ENCODE assay signal across 27 mouse cellular contexts in genomic region chr15:97364968-97365367, GRCm38 (mm10).
DNase-seq lines count a peak whose midpoint lies in the region; ATAC-seq and TF ChIP-seq lines count a peak whose summit lies in the region.
"Had no signal": no experiment of that assay in that cellular context is flagged by ENCODE, and none has a peak within 500 bp of the region (broad histone marks: within the 10 kb centered on the region; RNA-seq: fewer than 3 reads in every experiment).

No protein-coding gene starts in this region.

- no peak for TF ChIP-seq CTCF in liver, postnatal 0 days (IDR thresholded peaks at IDR 0.05; ENCODE audit: low read depth)
- TF ChIP-seq CTCF in intestine, postnatal 0 days (IDR thresholded peaks at IDR 0.05; ENCODE audit: low read depth) = no peak

- H3K4me1 ChIP-seq in kidney, embryonic 15.5 days = no peaks in the 10 kb centered on the region
- peaks cover 69% of the 10 kb centered on the region for H3K4me1 ChIP-seq in liver, embryonic 13.5 days (replicated peaks)
- peaks cover 17% of the 10 kb centered on the region for H3K4me1 ChIP-seq in liver, postnatal 0 days (ENCODE audit: insufficient read depth)
- H3K4me1 ChIP-seq in liver, embryonic 15.5 days (replicated peaks) = peaks cover 67% of the 10 kb centered on the region
- H3K4me1 ChIP-seq in intestine, postnatal 0 days (replicated peaks; ENCODE audit: control insufficient read depth, insufficient read depth, low read length) = no peaks in the 10 kb centered on the region
- H3K4me1 ChIP-seq: hindbrain, embryonic 15.5 days; limb, embryonic 10.5 days; midbrain, embryonic 10.5 days; neural tube, embryonic 12.5 days had no signal

- H3K4me3 ChIP-seq in kidney, embryonic 15.5 days (replicated peaks) = no peak overlapping the region
- H3K4me3 ChIP-seq in liver, embryonic 13.5 days (replicated peaks) = no peak overlapping the region
- H3K4me3 ChIP-seq in liver, postnatal 0 days (ENCODE audit: low read depth, low read length) = no peak overlapping the region
- H3K4me3 ChIP-seq in liver, embryonic 15.5 days (replicated peaks) = no peak overlapping the region
- no peak overlapping the region for H3K4me3 ChIP-seq in intestine, postnatal 0 days (ENCODE audit: low read depth, low read length)
- H3K4me3 ChIP-seq: embryonic facial prominence, embryonic 13.5 days; hindbrain, embryonic 10.5 days; hindbrain, embryonic 15.5 days; limb, embryonic 10.5 days; limb, embryonic 15.5 days; midbrain, embryonic 10.5 days; myocyte; neural tube, embryonic 12.5 days had no signal

- H3K9ac ChIP-seq in kidney, embryonic 15.5 days = no peak overlapping the region
- H3K9ac ChIP-seq in liver, embryonic 13.5 days = no peak overlapping the region
- H3K9ac ChIP-seq in liver, postnatal 0 days (replicated peaks) = no peak overlapping the region
- no peak overlapping the region for H3K9ac ChIP-seq in liver, embryonic 15.5 days
- no peak overlapping the region for H3K9ac ChIP-seq in intestine, postnatal 0 days (ENCODE audit: low read depth, low read length)
- H3K9ac ChIP-seq: embryonic facial prominence, embryonic 13.5 days; hindbrain, embryonic 15.5 days; limb, embryonic 15.5 days; neural tube, embryonic 12.5 days had no signal

- ATAC-seq in kidney, embryonic 15.5 days (replicated peaks; ENCODE audit: low FRiP score) = no peak
- ATAC-seq in liver, embryonic 13.5 days (ENCODE audit: low read depth) = no peak
- no peak for ATAC-seq in liver, postnatal 0 days
- ATAC-seq in liver, embryonic 15.5 days (ENCODE audit: insufficient read depth) = no peak
- no peak for ATAC-seq in intestine, postnatal 0 days
- ATAC-seq: forebrain, embryonic 16.5 days; inflammation-experienced regulatory T-cells, adult 6 months had no signal

- H3K9me3 ChIP-seq in kidney, embryonic 15.5 days (replicated peaks) = no peaks in the 10 kb centered on the region
- H3K9me3 ChIP-seq in liver, embryonic 13.5 days (replicated peaks) = no peaks in the 10 kb centered on the region
- H3K9me3 ChIP-seq in liver, postnatal 0 days (ENCODE audit: low read length) = no peaks in the 10 kb centered on the region
- no peaks in the 10 kb centered on the region for H3K9me3 ChIP-seq in liver, embryonic 15.5 days (replicated peaks)
- H3K9me3 ChIP-seq in intestine, postnatal 0 days (ENCODE audit: control insufficient read depth) = no peaks in the 10 kb centered on the region
- H3K9me3 ChIP-seq: embryonic facial prominence, embryonic 13.5 days; hindbrain, embryonic 10.5 days; hindbrain, embryonic 15.5 days; limb, embryonic 10.5 days; limb, embryonic 15.5 days; midbrain, embryonic 10.5 days; neural tube, embryonic 12.5 days had no signal

- H3K27ac ChIP-seq in kidney, embryonic 15.5 days = no peak overlapping the region
- H3K27ac ChIP-seq in liver, embryonic 13.5 days = peak overlapping the region; percentile 48; the same call in 1 of the 2 replicates
- H3K27ac ChIP-seq in liver, postnatal 0 days (ENCODE audit: low read depth) = no peak overlapping the region
- H3K27ac ChIP-seq in liver, embryonic 15.5 days (replicated peaks) = 0 out of 2 replicates have a peak overlapping the region, but pooled peaks have one; percentile 20
- H3K27ac ChIP-seq in intestine, postnatal 0 days (ENCODE audit: low read depth, low read length) = no peak overlapping the region
- H3K27ac ChIP-seq: embryonic facial prominence, embryonic 13.5 days; hindbrain, embryonic 10.5 days; hindbrain, embryonic 15.5 days; limb, embryonic 10.5 days; limb, embryonic 15.5 days; midbrain, embryonic 10.5 days; neural tube, embryonic 12.5 days had no signal

- H3K27me3 ChIP-seq in kidney, embryonic 15.5 days = no peaks in the 10 kb centered on the region
- H3K27me3 ChIP-seq in liver, embryonic 13.5 days = no peaks in the 10 kb centered on the region
- H3K27me3 ChIP-seq in liver, postnatal 0 days (ENCODE audit: insufficient read depth, low read length) = no peaks in the 10 kb centered on the region
- no peaks in the 10 kb centered on the region for H3K27me3 ChIP-seq in liver, embryonic 15.5 days
- H3K27me3 ChIP-seq in intestine, postnatal 0 days (replicated peaks; ENCODE audit: control insufficient read depth, insufficient read depth, low read length) = no peaks in the 10 kb centered on the region
- H3K27me3 ChIP-seq: embryonic facial prominence, embryonic 13.5 days; hindbrain, embryonic 15.5 days; limb, embryonic 15.5 days; neural tube, embryonic 12.5 days had no signal

- WGBS in kidney, embryonic 15.5 days = 84% methylated on average over 8 of the region's 8 CpGs
- 87% methylated on average over 8 of the region's 8 CpGs for WGBS in liver, embryonic 13.5 days (ENCODE audit: insufficient replicate concordance)
- 82% methylated on average over 8 of the region's 8 CpGs for WGBS in liver, postnatal 0 days (ENCODE audit: insufficient replicate concordance)
- 90% methylated on average over 8 of the region's 8 CpGs for WGBS in liver, embryonic 15.5 days (ENCODE audit: insufficient replicate concordance)
- 84% methylated on average over 8 of the region's 8 CpGs for WGBS in intestine, postnatal 0 days

- H3K4me2 ChIP-seq in kidney, embryonic 15.5 days = no peak overlapping the region
- no peak overlapping the region for H3K4me2 ChIP-seq in liver, embryonic 13.5 days
- H3K4me2 ChIP-seq in liver, postnatal 0 days (ENCODE audit: low read depth, low read length) = no peak overlapping the region
- H3K4me2 ChIP-seq in liver, embryonic 15.5 days = no peak overlapping the region
- H3K4me2 ChIP-seq in intestine, postnatal 0 days (replicated peaks; ENCODE audit: low read depth) = no peak overlapping the region
- H3K4me2 ChIP-seq: embryonic facial prominence, embryonic 13.5 days; hindbrain, embryonic 15.5 days; limb, embryonic 15.5 days; neural tube, embryonic 12.5 days had no signal

- H3K36me3 ChIP-seq in kidney, embryonic 15.5 days = 0 out of 2 replicates have a peak, but pooled peaks cover 3% of the 10 kb centered on the region
- peaks cover 12% of the 10 kb centered on the region for H3K36me3 ChIP-seq in liver, embryonic 13.5 days
- no peaks in the 10 kb centered on the region for H3K36me3 ChIP-seq in liver, postnatal 0 days (replicated peaks; ENCODE audit: insufficient read depth, low read length)
- H3K36me3 ChIP-seq in liver, embryonic 15.5 days (replicated peaks) = peaks cover 11% of the 10 kb centered on the region; the same call in 1 of the 2 replicates
- H3K36me3 ChIP-seq in intestine, postnatal 0 days (ENCODE audit: control insufficient read depth, insufficient read depth) = no peaks in the 10 kb centered on the region
- H3K36me3 ChIP-seq: embryonic facial prominence, embryonic 13.5 days; hindbrain, embryonic 10.5 days; hindbrain, embryonic 15.5 days; limb, embryonic 10.5 days; limb, embryonic 15.5 days; midbrain, embryonic 10.5 days; neural tube, embryonic 12.5 days had no signal

- TF ChIP-seq EP300 in liver, postnatal 0 days (IDR thresholded peaks at IDR 0.05; ENCODE audit: low read depth) = no peak

- DNase-seq in kidney, adult 18-20 months = peak; percentile 35
- DNase-seq in liver, embryonic 13.5 days = no peak
- DNase-seq in liver, postnatal 0 days = no peak
- DNase-seq in urinary bladder, postnatal 14 days (ENCODE audit: low spot score) = peak; percentile 41
- DNase-seq in urinary bladder, postnatal 25 days (ENCODE audit: low spot score) = no peak
- DNase-seq: adrenal gland, postnatal 25 days; cerebellum, adult 11-12 months; cerebellum, adult 9-11 months; embryo, embryonic 11 days; heart, postnatal 14 days; layer of hippocampus, postnatal 36 days; right cerebral cortex, adult 18-20 months; spleen, adult 18-20 months; thymus, postnatal 25 days had no signal

Comparison
In these comparisons a context has a peak if more than half of its experiments do, and no peak if none do; other contexts are left out.
1. DNase-seq: peak in kidney, adult 18-20 months (single experiment) and urinary bladder, postnatal 14 days (single experiment); none in liver, embryonic 13.5 days (single experiment), liver, postnatal 0 days (single experiment) and urinary bladder, postnatal 25 days (single experiment).
2. H3K27ac ChIP-seq: peak in liver, embryonic 13.5 days (single experiment) and liver, embryonic 15.5 days (single experiment); none in kidney, embryonic 15.5 days (single experiment), liver, postnatal 0 days (single experiment) and intestine, postnatal 0 days (single experiment).